Mouse (Mus musculus) lung, postnatal 0 days (tissue): ENCODE data around the gene Gm9999.

Experiments
- CTCF ChIP-seq: IDR thresholded peaks from 2 replicates; pipeline ENCODE4 v1.5.1; 2016; ENCODE audit warnings: antibody characterized with exemption, mild to moderate bottlenecking
- EP300 ChIP-seq: IDR thresholded peaks from 2 replicates; pipeline ENCODE4 v1.6.1; 2016; ENCODE audit warnings: antibody characterized with exemption, mild to moderate bottlenecking, control low read depth

- no peak for TF ChIP-seq EP300
- peak; percentile 68 for TF ChIP-seq CTCF
Observed at GRCm38 (mm10) chr7:47007818-47008167, 24.4 kb downstream of the Gm9999 start.
